Mouse (Mus musculus) myocyte (in vitro differentiated cells): ENCODE results near the gene Hoxd11. TPM values are rescaled to one million over a fixed set of nuclear protein-coding genes. Genes with fewer than 3 reads are reported as not detected.

Experiments used
- H3K27me3 ChIP-seq: one replicate; pipeline ENCODE4 v1.6.1; 2011; ENCODE audit not compliant: control insufficient read depth, insufficient read depth, insufficient read length
- H3K36me3 ChIP-seq: one replicate; pipeline ENCODE4 v1.6.1; 2011; ENCODE audit not compliant: control insufficient read depth, insufficient read depth
- H3K4me2 ChIP-seq: one replicate; pipeline ENCODE4 v1.6.1; 2011; ENCODE audit warnings: low read depth, control low read depth
- H3K4me3 ChIP-seq: one replicate; pipeline ENCODE4 v1.5.1; 2011; ENCODE audit warnings: mild to moderate bottlenecking, control low read depth, moderate library complexity
- H3K79me2 ChIP-seq: one replicate; pipeline ENCODE4 v1.6.1; 2011; ENCODE audit not compliant: control insufficient read depth, insufficient read depth
- H3ac ChIP-seq: one replicate; pipeline ENCODE4 v1.6.1; 2011; ENCODE audit not compliant: control insufficient read depth, insufficient read length
- CEBPB ChIP-seq: IDR thresholded peaks from 2 replicates; pipeline ENCODE4 v1.6.1; 2011; ENCODE audit warnings: mild to moderate bottlenecking, moderate library complexity; ENCODE audit not compliant: poor library complexity, insufficient read depth, severe bottlenecking
- E2F4 ChIP-seq: IDR thresholded peaks from one replicate; pipeline ENCODE4 v1.6.1; 2011; ENCODE audit warnings: mild to moderate bottlenecking, control low read depth, moderate library complexity; ENCODE audit not compliant: insufficient read depth
- MAX ChIP-seq: IDR thresholded peaks from one replicate; pipeline ENCODE4 v1.6.1; 2011; ENCODE audit warnings: low read depth, mild to moderate bottlenecking, control low read depth
- MYOD1 ChIP-seq, 3 experiments: IDR thresholded peaks; one replicate each; pipeline ENCODE4 v1.6.1; 2011; ENCODE audit warnings: control low read depth in 2 of 3, low read depth in 2 of 3, mild to moderate bottlenecking in 2 of 3, moderate library complexity in 1 of 3; ENCODE audit not compliant: insufficient read length in 2 of 3, control insufficient read depth in 1 of 3
- MYOG ChIP-seq, 3 experiments: IDR thresholded peaks; one replicate each; pipeline ENCODE4 v1.6.1; 2011; ENCODE audit warnings: control low read depth in 2 of 3, low read depth in 2 of 3, mild to moderate bottlenecking in 2 of 3; ENCODE audit not compliant: insufficient read length in 2 of 3, control insufficient read depth in 1 of 3, insufficient read depth in 1 of 3
- POLR2A ChIP-seq: IDR thresholded peaks from one replicate; pipeline ENCODE4 v1.6.1; 2011; ENCODE audit warnings: low read depth, mild to moderate bottlenecking, control low read depth, moderate library complexity; ENCODE audit not compliant: insufficient read length
- POLR2AphosphoS2 ChIP-seq: IDR thresholded peaks from one replicate; pipeline ENCODE4 v1.6.1; 2011; ENCODE audit warnings: low read depth, control low read depth; ENCODE audit not compliant: insufficient read length
- REST ChIP-seq: IDR thresholded peaks from one replicate; pipeline ENCODE4 v1.6.1; 2011; ENCODE audit warnings: mild to moderate bottlenecking, control low read depth, moderate library complexity; ENCODE audit not compliant: insufficient read depth, insufficient read length
- SRF ChIP-seq: IDR thresholded peaks from one replicate; pipeline ENCODE4 v1.6.1; 2011; ENCODE audit warnings: low read depth; ENCODE audit not compliant: control insufficient read depth, insufficient read length
- TCF12 ChIP-seq: IDR thresholded peaks from one replicate; pipeline ENCODE4 v1.6.1; 2011; ENCODE audit warnings: mild to moderate bottlenecking, control low read depth; ENCODE audit not compliant: poor library complexity, insufficient read depth, severe bottlenecking
- TCF3 ChIP-seq: IDR thresholded peaks from one replicate; pipeline ENCODE4 v1.6.1; 2011; ENCODE audit warnings: low read depth, control low read depth; ENCODE audit not compliant: insufficient read length
- USF1 ChIP-seq: IDR thresholded peaks from one replicate; pipeline ENCODE4 v1.6.1; 2011; ENCODE audit warnings: low read depth, mild to moderate bottlenecking, control low read depth, moderate library complexity
- polyA plus RNA-seq: library from polyadenylated mRNA; unstranded; fragments of >200 nt; fragmentation: generic; extraction: Trizol; gene quantifications from one replicate; pipeline ENCODE4 v1.2.1, GENCODE M21; 2012; ENCODE audit warnings: missing spikeins

Hoxd11 gene
- polyA plus RNA-seq, 1 experiment = not detected

GRCm38 (mm10) chr2:74693432-74693827, 14.1 kb downstream of the Hoxd11 start:
- H3K36me3 ChIP-seq = no peaks in the 10 kb centered on the region
- peaks cover 81% of the 10 kb centered on the region for H3K27me3 ChIP-seq
- TF ChIP-seq SRF = no peak
- TF ChIP-seq REST = no peak
- no peak for TF ChIP-seq POLR2AphosphoS2
- no peak for TF ChIP-seq POLR2A
- no peak for TF ChIP-seq TCF3
- TF ChIP-seq TCF12 = no peak
- TF ChIP-seq MAX = no peak
- no peak for TF ChIP-seq CEBPB
- TF ChIP-seq MYOG (IDR thresholded peaks at IDR 0.05; ENCODE audit: control insufficient read depth in 1 of 3, insufficient read depth in 1 of 3, insufficient read length in 2 of 3, low read depth in 2 of 3) = no peak
- no peak for TF ChIP-seq E2F4
- no peak for TF ChIP-seq USF1
- no peak for TF ChIP-seq MYOD1 (IDR thresholded peaks at IDR 0.05; ENCODE audit: control insufficient read depth in 1 of 3, insufficient read length in 2 of 3, low read depth in 2 of 3)
- H3K4me2 ChIP-seq = no peak overlapping the region
- H3ac ChIP-seq = no peak overlapping the region
- no peaks in the 10 kb centered on the region for H3K79me2 ChIP-seq
- H3K4me3 ChIP-seq = no peak overlapping the region

DNA sequence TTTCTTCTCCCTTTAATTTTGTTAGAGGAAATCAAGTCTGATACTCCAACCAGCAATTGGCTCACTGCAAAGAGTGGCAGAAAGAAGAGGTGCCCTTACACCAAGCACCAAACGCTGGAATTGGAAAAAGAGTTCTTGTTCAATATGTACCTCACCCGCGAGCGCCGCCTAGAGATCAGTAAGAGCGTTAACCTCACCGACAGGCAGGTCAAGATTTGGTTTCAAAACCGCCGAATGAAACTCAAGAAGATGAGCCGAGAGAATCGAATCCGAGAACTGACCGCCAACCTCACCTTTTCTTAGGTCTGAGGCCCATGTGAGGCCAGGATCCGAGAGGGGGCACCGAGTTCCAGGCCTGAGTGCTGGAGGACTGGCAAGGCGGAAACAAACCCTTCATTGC, 14.7 kb downstream of the Hoxd11 start:
- no peak for TF ChIP-seq E2F4
- TF ChIP-seq MYOD1 (IDR thresholded peaks at IDR 0.05; ENCODE audit: control insufficient read depth in 1 of 3, insufficient read length in 2 of 3, low read depth in 2 of 3) = no peak
- TF ChIP-seq SRF = no peak
- TF ChIP-seq MAX = no peak
- no peak for TF ChIP-seq TCF3
- no peak for TF ChIP-seq POLR2A
- TF ChIP-seq POLR2AphosphoS2 = no peak
- H3K79me2 ChIP-seq = no peaks in the 10 kb centered on the region
- H3K27me3 ChIP-seq = peaks cover 83% of the 10 kb centered on the region
- H3ac ChIP-seq = no peak overlapping the region
- no peak overlapping the region for H3K4me2 ChIP-seq
- H3K36me3 ChIP-seq = no peaks in the 10 kb centered on the region
- no peak overlapping the region for H3K4me3 ChIP-seq

- Histone ChIP-seq H3K36me3 (no peaks in the 10 kb centered on the region), H3ac (no peak overlapping the region), H3K79me2 (no peaks in the 10 kb centered on the region), H3K4me2 (no peak overlapping the region), H3K27me3 (peaks cover 80% of the 10 kb centered on the region), H3K4me3 (no peak overlapping the region)
- TF ChIP-seq MYOD1 (IDR thresholded peaks at IDR 0.05; ENCODE audit: control insufficient read depth in 1 of 3, insufficient read length in 2 of 3, low read depth in 2 of 3) (no peak), MYOG (IDR thresholded peaks at IDR 0.05; ENCODE audit: control insufficient read depth in 1 of 3, insufficient read depth in 1 of 3, insufficient read length in 2 of 3, low read depth in 2 of 3) (no peak), POLR2A (no peak), MAX (no peak), CEBPB (no peak), TCF12 (no peak), POLR2AphosphoS2 (no peak), USF1 (no peak), REST (no peak), SRF (no peak), TCF3 (no peak), E2F4 (no peak)
These were observed 16.0 kb downstream of the Hoxd11 start for GRCm38 (mm10) chr2:74695383-74695782.

- Histone ChIP-seq H3K4me3 (no peak overlapping the region), H3K4me2 (no peak overlapping the region)
- TF ChIP-seq TCF12 (no peak), E2F4 (no peak), POLR2AphosphoS2 (no peak), TCF3 (no peak), USF1 (no peak), SRF (no peak), MYOG (IDR thresholded peaks at IDR 0.05; ENCODE audit: control insufficient read depth in 1 of 3, insufficient read depth in 1 of 3, insufficient read length in 2 of 3, low read depth in 2 of 3) (no peak), MAX (no peak), CEBPB (no peak), POLR2A (no peak), REST (no peak), MYOD1 (IDR thresholded peaks at IDR 0.05; ENCODE audit: control insufficient read depth in 1 of 3, insufficient read length in 2 of 3, low read depth in 2 of 3) (no peak)
These were observed 16.6 kb downstream of the Hoxd11 start for GRCm38 (mm10) chr2:74695813-74696430.

More at GRCm38 (mm10) chr2:74695813-74696430, 16.6 kb downstream of the Hoxd11 start:
- no peaks in the 10 kb centered on the region for H3K36me3 ChIP-seq
- H3K79me2 ChIP-seq = no peaks in the 10 kb centered on the region
- H3K27me3 ChIP-seq = peaks cover 83% of the 10 kb centered on the region
- no peak overlapping the region for H3ac ChIP-seq
